Mouse (Mus musculus) cerebellum, adult 9-10 months (tissue): ENCODE measurements around the gene Ces1h.
"Not testable (repeated sequence)": the region's sequence is repeated elsewhere in the genome, so short reads cannot be mapped to it uniquely, and the experiment has no call there.

Experiments
- DNase-seq: peaks from one replicate; pipeline ENCODE4 v3.0.0; 2022

The Ces1h gene

GRCm38 (mm10) chr8:93379625-93380024, at the start of gene Ces1h:
Gene Ces1h (minus strand): TSS chr8:93379725.
- DNase-seq = no peak

- no peak for DNase-seq
Measured at GRCm38 (mm10) chr8:93427195-93427594, 47.7 kb upstream of the Ces1h start.

- no peak for DNase-seq
Measured at GRCm38 (mm10) chr8:93415387-93415786, 35.9 kb upstream of the Ces1h start.

GRCm38 (mm10) chr8:93408830-93409229, 29.3 kb upstream of the Ces1h start:
- DNase-seq = no peak

GRCm38 (mm10) chr8:93399698-93400097, 20.2 kb upstream of the Ces1h start:
- no peak for DNase-seq

GRCm38 (mm10) chr8:93398044-93398443, 18.5 kb upstream of the Ces1h start:
- no peak for DNase-seq

- DNase-seq = not testable (repeated sequence)
Measured at GRCm38 (mm10) chr8:93394079-93394619, 14.6 kb upstream of the Ces1h start.

- DNase-seq = no peak
Measured at GRCm38 (mm10) chr8:93369481-93369880, 10.0 kb downstream of the Ces1h start.

- no peak for DNase-seq
Measured at GRCm38 (mm10) chr8:93360113-93360512, 19.4 kb downstream of the Ces1h start.

- DNase-seq = no peak
Measured at GRCm38 (mm10) chr8:93339531-93339930, 40.0 kb downstream of the Ces1h start.

- DNase-seq = no peak
Measured at GRCm38 (mm10) chr8:93337207-93337606, 42.3 kb downstream of the Ces1h start, which contains the start of gene Ces1g. Gene Ces1g (minus strand): TSS chr8:93337308.

GRCm38 (mm10) chr8:93332703-93333102, 46.8 kb downstream of the Ces1h start:
- no peak for DNase-seq

GRCm38 (mm10) chr8:93331151-93331550, 48.4 kb downstream of the Ces1h start:
- DNase-seq = no peak

- no peak for DNase-seq
Measured at GRCm38 (mm10) chr8:93325123-93325522, 54.4 kb downstream of the Ces1h start.

- DNase-seq = no peak
Measured at GRCm38 (mm10) chr8:93317031-93317430, 62.5 kb downstream of the Ces1h start.

GRCm38 (mm10) chr8:93315557-93315956, 64.0 kb downstream of the Ces1h start:
- no peak for DNase-seq
